Mouse (Mus musculus) T-helper 17 cell (primary cell): ENCODE measurements at regions not wholly inside any gene's neighbourhood (a gene's known extent, or its start where the extent isn't known, plus 50 kb on each side); places are given as distances from the start of the nearest gene placed in this dataset.
"Not testable (repeated sequence)": the region's sequence is repeated elsewhere in the genome, so short reads cannot be mapped to it uniquely, and the experiment has no call there.

Experiments
- in situ Hi-C, 2 experiments: fragments of 300-600 bp; cut with MboI, MseI; formaldehyde crosslinking; loops; 1 replicate in 1 of 2; 2 replicates in 1 of 2; pipeline ENCODE4 v1.15.1; 2025; ENCODE audit warnings: high pct_unique_total_duplicates in 2 of 2

DNA sequence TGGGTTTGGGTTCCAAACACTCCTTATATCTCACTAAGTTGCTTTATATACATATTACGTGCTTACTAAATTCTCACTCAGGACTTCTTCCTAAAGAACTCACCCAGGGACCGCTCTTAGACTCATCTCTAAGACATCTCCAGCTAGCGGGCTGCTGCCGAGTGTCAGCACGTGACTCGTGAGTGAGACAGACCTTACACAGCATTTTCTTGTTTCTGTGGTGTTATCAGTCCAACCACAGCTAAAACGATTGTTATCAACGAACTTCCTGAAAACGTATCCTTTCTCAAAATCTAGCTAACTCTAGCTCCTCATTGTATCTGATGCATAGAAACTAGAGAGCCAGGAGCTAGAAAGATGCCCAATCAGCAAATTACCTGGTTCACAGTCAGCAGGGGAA is 168.7 kb upstream of the Mon1b start:
- in situ Hi-C loops, result no loop called here

- in situ Hi-C loops, result no loop called here
Observed at GRCm38 (mm10) chr8:113489436-113490107, 145.8 kb upstream of the Mon1b start.

DNA sequence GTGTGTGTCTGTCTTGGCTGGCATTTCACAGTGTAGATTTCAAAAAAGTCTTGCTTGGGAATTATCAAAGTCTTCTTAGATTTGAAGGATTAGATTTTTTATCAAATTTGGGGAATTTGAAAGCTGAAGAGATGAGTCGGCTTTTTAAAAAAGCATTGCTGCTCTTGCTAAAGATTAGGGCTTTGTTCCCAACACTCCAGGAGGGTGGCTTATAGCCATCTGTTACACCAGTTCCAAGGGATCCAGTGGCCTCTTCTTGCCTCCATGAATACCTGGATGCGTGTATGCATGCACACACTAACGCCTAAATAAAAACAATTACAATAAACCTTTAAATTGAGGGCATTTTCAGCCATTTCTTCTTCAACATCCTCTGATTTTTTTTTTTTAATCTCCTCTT is 144.5 kb upstream of the Mon1b start:
- in situ Hi-C loops, result no loop called here

DNA sequence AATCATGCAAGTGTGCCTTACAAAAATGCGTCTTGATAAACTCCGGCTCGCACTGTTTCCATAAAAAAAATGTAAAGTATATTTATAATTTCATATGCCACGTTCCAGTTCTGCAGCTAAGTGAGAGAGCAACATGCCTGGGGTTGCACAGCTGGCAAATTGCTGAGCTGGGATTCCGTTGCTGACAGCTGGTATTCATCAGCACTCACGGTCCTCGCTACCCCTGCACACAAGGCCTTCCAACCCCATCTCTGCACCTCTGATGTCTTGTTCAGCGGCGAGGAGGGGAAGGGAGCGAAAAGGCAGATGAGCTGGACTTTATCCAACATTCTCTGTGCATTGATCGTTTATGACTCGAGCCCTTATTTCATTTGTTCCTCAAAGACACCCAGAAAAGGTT is 138.5 kb upstream of the Mon1b start:
- in situ Hi-C loops, result no loop called here

GRCm38 (mm10) chr8:113502671-113503070 is 132.7 kb upstream of the Mon1b start:
- in situ Hi-C loops, result no loop called here

DNA sequence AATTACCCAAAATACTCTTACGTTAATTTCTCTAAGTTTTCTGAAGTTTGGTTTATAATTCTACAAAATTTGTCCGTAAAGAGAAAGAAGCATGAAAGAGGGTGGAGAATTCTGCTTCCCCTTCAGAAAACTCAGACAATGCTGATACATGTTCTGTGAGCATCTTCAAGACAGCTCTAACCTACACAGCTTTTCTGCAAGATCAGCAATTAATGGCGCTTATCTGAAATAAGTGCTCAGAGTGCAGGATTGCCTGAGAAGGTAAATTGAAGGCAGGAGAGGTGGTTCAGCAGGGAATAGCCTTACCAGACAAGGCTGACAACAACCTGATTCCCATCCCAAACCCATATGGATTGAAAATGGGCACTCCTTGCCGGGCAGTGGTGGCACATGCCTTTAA is 122.5 kb upstream of the Mon1b start:
- in situ Hi-C loops, result no loop called here

GRCm38 (mm10) chr8:113513886-113514730 is 121.3 kb upstream of the Mon1b start:
- in situ Hi-C loops, result no loop called here

- in situ Hi-C loops, result not testable (repeated sequence)
Observed at GRCm38 (mm10) chr8:113514731-113515375, 120.5 kb upstream of the Mon1b start.

DNA sequence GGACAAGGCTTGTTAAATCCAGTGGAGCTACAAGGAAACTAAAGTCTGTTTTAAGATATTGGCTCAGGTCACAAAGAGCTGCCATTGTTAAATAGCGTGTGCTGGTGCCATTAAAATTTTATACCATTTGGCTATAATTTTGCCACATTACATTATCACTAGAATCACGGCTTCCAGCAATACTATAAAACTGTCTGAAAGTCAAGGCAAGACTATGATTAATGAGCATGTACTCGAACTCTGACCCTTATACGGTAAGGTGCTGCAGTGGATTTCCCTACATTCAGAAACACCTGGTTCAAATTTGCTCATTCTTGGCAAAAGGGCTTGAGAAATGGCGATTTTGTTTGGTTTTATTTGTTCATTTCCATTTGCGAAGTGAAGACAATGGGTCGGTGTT is 119.2 kb upstream of the Mon1b start:
- in situ Hi-C loops, result no loop called here

DNA sequence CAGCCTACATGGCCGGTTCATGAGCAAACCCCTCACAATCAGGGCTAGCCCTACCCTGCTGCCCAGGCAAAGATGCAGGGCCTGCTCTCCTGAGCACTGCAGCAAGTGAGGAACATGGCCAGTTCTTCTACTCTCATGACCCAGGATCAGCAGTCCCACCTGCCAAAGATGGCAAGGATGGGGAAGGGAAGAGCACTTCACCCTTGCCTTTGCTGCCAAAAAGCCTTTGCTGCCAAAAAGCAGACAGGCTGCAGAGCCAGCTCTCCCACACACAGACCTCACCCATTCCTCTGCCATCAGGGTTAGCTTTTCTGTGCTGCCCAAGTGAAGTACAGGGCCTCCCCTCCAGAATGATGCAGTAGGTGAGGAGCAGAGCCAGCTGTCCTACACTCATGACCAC is 117.5 kb upstream of the Mon1b start:
- in situ Hi-C loops, result no loop called here

DNA sequence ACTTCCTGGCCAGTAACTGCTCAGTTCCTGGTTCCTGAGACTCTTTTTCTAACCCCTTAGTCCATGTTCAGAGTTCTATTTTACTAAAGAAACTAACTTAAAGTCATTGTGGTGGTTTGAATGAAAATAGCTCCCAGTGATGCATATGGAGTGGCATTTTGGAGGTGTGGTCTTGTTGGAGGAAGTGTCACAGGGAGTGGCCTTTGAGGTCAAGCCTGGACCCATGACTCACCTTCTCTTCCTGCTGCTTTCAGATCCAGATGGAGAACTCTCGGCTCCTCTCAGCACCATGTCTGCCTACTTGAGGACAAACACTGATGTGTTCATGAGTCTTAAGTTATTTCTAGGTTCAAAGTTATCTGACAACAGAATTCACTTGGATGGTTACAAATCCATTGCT is 111.8 kb upstream of the Mon1b start:
- in situ Hi-C loops, result no loop called here

GRCm38 (mm10) chr8:113531116-113531665 is 104.2 kb upstream of the Mon1b start:
- in situ Hi-C loops, result no loop called here

DNA sequence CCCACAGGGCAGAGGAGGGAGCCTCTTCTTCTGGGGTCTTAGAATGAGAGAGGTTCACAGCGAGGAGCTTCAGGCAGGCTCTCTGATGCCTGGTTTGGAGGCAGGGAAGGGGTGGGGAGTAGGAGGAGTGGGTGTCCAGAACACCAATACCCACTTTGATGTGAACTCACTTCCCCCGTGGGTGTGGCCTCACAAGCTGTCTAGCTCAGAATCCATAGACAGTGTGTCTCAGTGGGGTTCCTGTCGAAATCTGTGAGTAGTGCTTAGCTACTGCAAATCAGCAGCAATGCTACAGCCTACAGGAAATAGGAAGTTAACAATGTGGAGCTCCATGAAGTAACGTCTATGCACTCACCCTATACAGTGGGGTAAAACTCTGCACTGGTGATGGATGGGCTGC is 102.5 kb upstream of the Mon1b start:
- in situ Hi-C loops, result no loop called here

DNA sequence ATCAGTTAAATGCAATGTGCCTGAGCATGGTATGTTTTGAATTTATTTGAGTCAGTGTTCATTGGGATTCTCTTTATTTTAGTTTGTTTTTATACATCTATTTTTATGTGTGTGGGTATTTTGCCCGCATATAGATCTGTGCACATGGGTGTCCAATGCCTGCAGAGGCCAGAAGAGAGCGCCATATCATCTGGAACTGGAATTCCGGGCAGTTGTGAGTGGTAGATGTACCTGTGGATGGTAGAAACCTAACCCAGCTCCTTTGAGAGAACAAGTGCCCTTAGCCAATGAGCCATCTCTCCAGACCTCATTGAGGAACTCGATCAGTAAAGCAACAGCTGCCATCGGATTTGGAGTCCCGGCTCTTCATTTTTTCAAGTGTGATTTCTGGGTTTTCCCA is 94.0 kb upstream of the Mon1b start:
- in situ Hi-C loops, result no loop called here

DNA sequence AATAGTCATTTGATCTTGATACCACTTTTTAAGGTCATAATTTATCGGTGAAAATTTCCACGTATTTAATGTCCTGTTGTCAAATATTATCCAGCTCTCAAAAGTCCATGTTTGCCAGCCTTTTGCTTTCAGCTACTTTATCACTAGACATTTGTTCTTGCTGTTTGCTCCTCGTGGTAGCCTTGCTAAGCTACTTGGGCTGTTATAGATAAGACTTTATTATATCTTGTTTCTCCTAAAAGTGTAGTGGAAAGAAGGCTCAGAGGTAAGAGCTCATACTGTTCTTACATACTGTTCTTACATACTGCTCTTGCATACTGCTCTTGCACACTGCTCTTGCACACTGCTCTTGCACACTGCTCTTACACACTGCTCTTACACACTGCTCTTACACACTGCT is 93.3 kb upstream of the Mon1b start:
- in situ Hi-C loops, result no loop called here

GRCm38 (mm10) chr8:113542713-113543112 is 92.7 kb upstream of the Mon1b start:
- in situ Hi-C loops, result no loop called here

GRCm38 (mm10) chr8:113549200-113549599 is 86.2 kb upstream of the Mon1b start:
- in situ Hi-C loops, result no loop called here

- in situ Hi-C loops, result no loop called here
Observed at GRCm38 (mm10) chr8:113551454-113552273, 83.7 kb upstream of the Mon1b start.

GRCm38 (mm10) chr8:113552826-113553225 is 82.6 kb upstream of the Mon1b start:
- in situ Hi-C loops, result no loop called here

GRCm38 (mm10) chr8:113554700-113555455 is 80.5 kb upstream of the Mon1b start:
- in situ Hi-C loops, result no loop called here

DNA sequence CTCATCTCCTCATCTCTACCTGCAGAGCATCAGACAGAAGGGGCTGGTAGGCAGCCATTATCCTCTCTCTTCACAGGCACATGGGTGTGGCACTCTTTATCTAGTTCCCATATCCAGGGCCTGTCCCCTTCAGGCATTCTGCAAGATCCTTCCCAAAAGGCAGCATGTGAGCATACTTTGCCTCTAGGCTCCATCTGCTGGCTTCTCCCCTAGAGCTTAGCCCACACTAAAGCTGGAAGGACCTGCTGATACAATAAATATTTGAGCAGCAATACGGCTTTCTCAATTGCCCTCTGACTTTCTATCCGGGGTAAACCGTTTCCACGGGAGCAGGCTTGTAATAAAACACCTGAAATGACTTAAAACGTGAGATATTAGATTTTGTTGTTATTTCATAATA is 78.4 kb upstream of the Mon1b start:
- in situ Hi-C loops, result no loop called here
